Mouse (Mus musculus) embryonic fibroblast, embryonic 13.5 days (primary cell): ENCODE data around the gene Gm42715. TPM values are rescaled to one million over a fixed set of nuclear protein-coding genes. Genes with fewer than 3 reads are reported as not detected.

Experiments
- H3K27ac ChIP-seq: 2 replicates; pipeline ENCODE4 v1.5.1; 2012; ENCODE audit warnings: low read length, control low read depth, inconsistent platforms; ENCODE audit not compliant: insufficient read depth
- H3K4me1 ChIP-seq: 2 replicates; pipeline ENCODE4 v1.6.1; 2011; ENCODE audit warnings: low read length; ENCODE audit not compliant: control insufficient read depth, insufficient read depth
- H3K4me3 ChIP-seq: 2 replicates; pipeline ENCODE4 v1.5.1; 2011; ENCODE audit warnings: mild to moderate bottlenecking, control low read depth, low read length; ENCODE audit not compliant: insufficient read depth
- CTCF ChIP-seq: IDR thresholded peaks from 2 replicates; pipeline ENCODE4 v1.5.1; 2011; ENCODE audit warnings: mild to moderate bottlenecking, control low read depth, low read length, moderate library complexity, borderline replicate concordance; ENCODE audit not compliant: insufficient read depth
- POLR2A ChIP-seq: IDR thresholded peaks from 2 replicates; pipeline ENCODE4 v1.6.1; 2011; ENCODE audit warnings: low read depth, mild to moderate bottlenecking, control low read depth, low read length, moderate library complexity
- polyA plus RNA-seq: library from polyadenylated mRNA; stranded (reverse); fragments of >200 nt; gene quantifications from 2 replicates; pipeline ENCODE4 v1.2.4, GENCODE M21; 2011; ENCODE audit warnings: low read depth; ENCODE audit not compliant: missing spikeins, insufficient read length

Gene Gm42715
- polyA plus RNA-seq, 1 experiment, result 10.3 TPM

DNA sequence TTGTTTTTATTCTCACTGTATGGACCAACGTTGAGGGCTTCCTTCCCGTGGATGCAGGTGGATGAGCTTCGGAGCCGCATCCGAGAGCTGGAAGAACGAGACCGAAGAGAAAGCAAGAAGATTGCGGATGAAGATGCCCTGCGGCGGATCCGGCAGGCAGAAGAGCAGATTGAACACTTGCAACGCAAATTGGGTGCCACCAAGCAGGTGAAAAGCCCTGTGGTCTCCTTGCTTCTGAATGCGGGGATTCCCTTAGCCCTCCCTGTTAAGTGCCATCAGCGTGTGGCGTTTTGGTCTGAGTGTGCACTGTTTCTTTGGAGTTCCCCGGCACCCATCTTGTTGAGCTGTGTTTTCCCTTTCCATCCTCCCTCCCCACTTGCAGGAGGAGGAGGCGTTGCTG lies 77.4 kb downstream of the Gm42715 start:
- Histone ChIP-seq H3K27ac (no peak overlapping the region), H3K4me1 (no peaks in the 10 kb centered on the region), H3K4me3 (no peak overlapping the region)
- TF ChIP-seq POLR2A (no peak), CTCF (no peak)

DNA sequence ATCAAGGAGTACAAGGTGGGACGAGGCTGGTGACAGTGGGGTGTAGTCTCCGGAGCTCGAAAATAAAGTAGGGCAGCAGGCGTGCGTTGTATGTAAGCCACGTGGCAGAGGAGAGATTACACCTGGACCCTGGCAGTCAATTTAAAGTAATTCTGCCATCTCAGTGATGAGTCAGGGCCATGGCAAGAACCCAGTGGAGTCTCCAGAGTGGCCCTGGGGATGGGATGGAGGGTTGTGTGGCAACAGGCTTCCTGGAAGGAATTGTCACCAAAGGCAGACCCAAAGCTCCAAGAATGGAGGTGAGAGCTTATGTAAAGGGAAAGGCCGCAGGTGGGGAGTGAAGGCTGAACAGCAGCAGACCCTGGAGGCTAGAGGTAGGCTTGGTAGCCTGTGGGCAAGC lies 81.2 kb downstream of the Gm42715 start:
- no peak overlapping the region for H3K4me3 ChIP-seq
- H3K4me1 ChIP-seq, result no peaks in the 10 kb centered on the region
- no peak for TF ChIP-seq CTCF
- H3K27ac ChIP-seq, result no peak overlapping the region

DNA sequence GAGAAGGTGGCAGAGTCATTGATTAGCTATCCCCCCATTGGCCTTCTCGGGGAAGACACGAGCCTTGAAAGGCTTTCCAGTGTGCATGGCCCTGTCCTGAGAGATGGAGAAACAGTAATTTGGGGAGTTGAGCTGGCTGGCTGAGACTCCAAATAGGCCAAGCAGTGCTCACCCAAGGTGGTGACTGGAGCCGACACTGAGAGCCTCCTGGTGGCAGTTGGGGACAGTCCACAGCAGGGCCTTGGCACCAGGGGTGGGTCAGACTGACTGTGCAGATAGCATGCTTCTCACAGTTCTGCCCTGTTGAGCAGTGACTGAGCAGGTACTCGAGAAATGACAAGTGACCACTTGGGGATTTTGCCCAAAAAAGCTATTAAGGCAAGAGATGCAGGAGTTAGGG lies 82.4 kb downstream of the Gm42715 start:
- no peak for TF ChIP-seq CTCF
- TF ChIP-seq POLR2A, result no peak
- no peaks in the 10 kb centered on the region for H3K4me1 ChIP-seq
- no peak overlapping the region for H3K4me3 ChIP-seq
- H3K27ac ChIP-seq, result no peak overlapping the region

DNA sequence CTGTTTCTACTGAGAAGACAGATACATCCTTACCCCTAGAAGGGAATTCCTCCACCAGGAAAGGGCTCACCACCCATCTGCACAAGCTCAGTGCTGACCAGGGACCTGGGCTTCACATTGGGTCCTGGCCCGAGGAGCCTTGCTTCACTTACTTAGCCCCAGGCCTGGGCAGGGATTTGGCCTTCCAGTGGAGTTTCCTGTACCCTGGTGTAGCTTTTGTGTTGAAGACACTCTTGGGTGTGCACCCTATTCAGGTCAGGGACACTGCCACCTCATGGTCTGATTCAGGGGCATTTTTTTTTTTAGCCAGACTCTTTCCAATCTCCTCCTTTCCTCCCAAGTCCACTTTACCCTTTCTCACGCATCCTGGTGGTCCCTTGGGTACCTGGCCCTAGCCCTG lies 83.5 kb downstream of the Gm42715 start:
- Histone ChIP-seq H3K27ac (no peak overlapping the region), H3K4me1 (no peaks in the 10 kb centered on the region), H3K4me3 (no peak overlapping the region)
- TF ChIP-seq POLR2A (no peak), CTCF (no peak)

DNA sequence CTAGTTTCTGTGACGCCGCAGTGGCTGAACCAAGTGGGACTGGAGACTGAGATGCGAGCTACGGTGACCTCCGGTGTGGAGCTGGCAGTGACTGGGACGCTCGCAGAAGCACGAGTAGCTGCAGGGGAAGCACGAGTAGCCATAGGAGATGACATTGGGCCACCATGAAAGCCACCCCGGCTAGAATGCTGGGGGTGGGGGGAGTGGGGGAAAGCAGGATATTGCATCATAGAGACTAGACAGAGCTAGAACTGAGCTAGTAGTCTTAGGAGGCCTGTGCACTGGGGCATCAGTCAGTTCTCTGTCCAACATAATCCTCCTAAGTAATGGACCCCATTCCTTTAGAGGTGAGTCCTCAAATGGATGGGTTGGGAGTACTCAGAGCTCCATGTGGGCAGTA lies 84.9 kb downstream of the Gm42715 start:
- no peak overlapping the region for H3K27ac ChIP-seq
- H3K4me3 ChIP-seq, result no peak overlapping the region
- TF ChIP-seq CTCF (no peak), POLR2A (no peak)
- no peaks in the 10 kb centered on the region for H3K4me1 ChIP-seq

DNA sequence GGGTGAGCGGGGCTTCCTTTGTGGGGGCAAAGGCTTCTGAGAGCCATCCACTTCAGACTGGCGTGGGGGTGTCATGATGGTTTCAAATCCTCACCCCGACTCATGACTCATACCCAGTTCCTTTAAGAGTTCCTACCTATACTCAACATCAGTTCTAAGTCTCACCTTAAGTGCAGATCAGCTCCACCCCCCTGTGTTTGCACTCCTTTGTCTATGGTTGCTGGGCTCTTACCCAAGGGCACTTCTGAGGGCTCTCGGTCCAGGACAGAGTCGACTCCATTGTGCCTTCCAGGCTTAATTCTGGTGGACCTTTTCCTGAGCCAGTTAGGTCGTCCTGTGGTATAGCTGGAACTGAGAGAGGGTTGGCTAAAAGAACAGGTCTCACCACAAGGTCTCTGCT lies 87.8 kb downstream of the Gm42715 start:
- Histone ChIP-seq H3K27ac (no peak overlapping the region), H3K4me1 (no peaks in the 10 kb centered on the region), H3K4me3 (no peak overlapping the region)
- no peak for TF ChIP-seq CTCF
- no peak for TF ChIP-seq POLR2A

DNA sequence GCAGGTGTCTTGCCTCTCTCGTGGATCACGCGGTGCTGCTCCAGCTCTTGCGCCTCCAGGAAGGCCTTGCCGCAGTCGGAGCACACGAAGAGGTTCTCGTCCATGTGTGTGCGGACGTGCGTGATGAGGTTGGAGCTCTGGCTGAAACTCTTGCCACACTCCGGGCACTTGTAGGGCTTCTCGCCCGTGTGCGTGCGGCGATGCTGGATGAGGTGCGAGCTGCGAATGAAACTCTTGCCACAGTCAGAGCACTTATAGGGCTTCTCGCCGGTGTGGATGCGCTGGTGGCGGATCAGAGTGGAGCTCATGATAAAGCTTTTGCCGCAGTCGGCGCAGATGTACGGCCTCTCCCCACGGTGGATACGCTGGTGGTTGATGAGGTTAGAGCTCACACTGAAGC lies 91.6 kb downstream of the Gm42715 start:
- TF ChIP-seq POLR2A (no peak), CTCF (no peak)
- Histone ChIP-seq H3K4me1 (no peaks in the 10 kb centered on the region), H3K4me3 (no peak overlapping the region), H3K27ac (no peak overlapping the region)

DNA sequence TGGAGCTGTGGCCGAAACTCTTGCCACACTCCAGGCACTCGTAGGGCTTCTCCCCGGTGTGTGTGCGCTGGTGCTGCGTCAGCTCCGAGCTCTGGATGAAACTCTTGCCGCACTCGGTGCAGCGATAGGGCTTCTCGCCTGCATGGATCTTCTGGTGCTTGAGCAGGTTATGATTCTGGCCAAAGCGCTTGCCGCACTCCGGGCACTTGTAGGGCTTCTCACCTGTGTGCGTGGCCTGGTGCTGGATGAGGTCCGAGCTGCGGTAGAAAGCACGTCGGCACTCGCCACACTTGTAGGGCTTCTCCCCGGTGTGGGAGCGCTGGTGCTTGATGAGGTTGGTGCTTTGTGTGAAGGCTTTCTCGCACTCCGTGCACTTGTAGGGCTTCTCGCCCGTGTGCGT lies 92.2 kb downstream of the Gm42715 start:
- Histone ChIP-seq H3K27ac (no peak overlapping the region), H3K4me1 (no peaks in the 10 kb centered on the region), H3K4me3 (no peak overlapping the region)
- TF ChIP-seq POLR2A (no peak), CTCF (no peak)

DNA sequence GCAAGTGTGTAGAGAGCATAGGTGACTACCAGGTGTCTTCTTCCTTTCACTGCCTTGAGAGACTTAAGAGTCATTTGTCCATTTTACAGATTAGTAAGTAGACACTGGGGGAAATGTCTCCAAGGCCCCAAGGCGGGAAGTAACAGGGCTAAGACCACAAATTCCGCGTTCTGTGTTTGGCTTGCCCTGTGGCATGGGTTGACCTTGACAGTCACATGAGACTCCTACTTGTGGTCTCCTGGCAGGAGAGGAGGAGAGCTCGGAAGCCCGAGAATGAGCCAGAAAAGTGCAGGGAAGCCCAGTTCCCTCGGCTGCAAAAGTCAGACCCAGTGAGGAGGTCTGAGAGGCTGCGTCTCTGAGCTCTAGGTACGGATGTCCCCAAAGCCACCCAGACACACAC lies 94.1 kb downstream of the Gm42715 start:
- no peak overlapping the region for H3K4me3 ChIP-seq
- no peak overlapping the region for H3K27ac ChIP-seq

DNA sequence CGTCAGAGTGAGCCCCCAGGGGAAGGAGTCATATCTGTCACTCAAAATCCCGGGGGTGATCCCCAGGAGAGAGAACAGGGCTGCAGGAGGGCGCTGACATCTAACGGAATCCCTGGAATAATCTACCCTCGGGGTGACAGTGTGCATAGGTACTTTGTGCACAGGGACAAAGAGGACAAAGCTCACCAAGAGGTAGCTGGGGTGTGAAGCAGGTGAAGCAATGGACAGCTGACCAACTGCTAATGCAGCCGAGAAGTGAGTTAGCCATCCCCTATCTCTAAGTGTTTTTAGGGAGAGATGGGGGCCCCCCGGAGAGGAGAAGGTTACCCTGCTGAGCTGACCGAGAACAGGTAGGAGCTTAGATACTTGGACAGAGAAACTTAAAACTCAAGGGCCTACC lies 94.7 kb downstream of the Gm42715 start:
- Histone ChIP-seq H3K4me3 (peak overlapping the region; percentile 72), H3K27ac (no peak overlapping the region), H3K4me1 (no peaks in the 10 kb centered on the region)
- TF ChIP-seq CTCF (no peak), POLR2A (no peak)

More for the DNA sequence above, 94.1 kb downstream of the Gm42715 start:
- TF ChIP-seq CTCF (no peak), POLR2A (no peak)
- no peaks in the 10 kb centered on the region for H3K4me1 ChIP-seq

DNA sequence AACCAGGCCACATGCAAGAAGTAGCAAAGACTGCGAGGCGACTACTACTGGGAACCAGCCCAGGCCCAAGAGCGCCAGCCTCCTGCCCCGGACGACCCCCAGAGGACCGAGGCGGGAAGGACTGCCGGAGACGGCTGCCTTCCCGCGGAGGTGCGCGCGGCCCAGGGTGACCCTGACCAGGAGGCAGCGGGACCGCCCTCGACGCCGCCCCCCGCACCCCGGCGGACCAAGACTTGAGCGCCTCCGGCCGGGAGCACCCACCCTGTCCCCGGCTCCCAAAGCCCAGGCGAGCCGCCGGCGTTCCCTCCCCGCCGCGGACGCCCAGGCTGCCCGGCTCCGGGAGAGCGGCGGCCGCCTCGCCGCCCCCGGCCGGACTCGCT lies 95.1 kb downstream of the Gm42715 start:
- Histone ChIP-seq H3K27ac (no peak overlapping the region), H3K4me1 (no peaks in the 10 kb centered on the region), H3K4me3 (peak overlapping the region; percentile 72)
- TF ChIP-seq CTCF, result no peak
- TF ChIP-seq POLR2A, result no peak
